Mouse (Mus musculus) lung, postnatal 0 days (tissue): ENCODE data around the gene Nudt2. TPM values are rescaled to one million over a fixed set of nuclear protein-coding genes. Genes with fewer than 3 reads are reported as not detected.
A peak's percentile ranks its signal among the peaks of the same experiment; 100 is the strongest.

Source experiments
- ATAC-seq: fragments of 200-750 bp; cut with Nextera tagmentation; 2 replicates; pipeline ENCODE4 v1.8.0; 2017; ENCODE audit warnings: moderate library complexity
- DNase-seq: peaks from one replicate; pipeline ENCODE4 v3.0.0-alpha.2; 2016; ENCODE audit warnings: low spot score
- H3K27ac ChIP-seq: fragments of 300-500 bp; sonication (generic); 2 replicates; pipeline ENCODE4 v1.5.1; 2014; ENCODE audit warnings: antibody characterized with exemption, mild to moderate bottlenecking, low read length, mixed read lengths
- H3K27me3 ChIP-seq: fragments of 300-500 bp; sonication (generic); replicated peaks from 2 replicates; pipeline ENCODE4 v1.6.1; 2014; ENCODE audit warnings: low read length, mixed read lengths; ENCODE audit not compliant: insufficient read depth
- H3K36me3 ChIP-seq: fragments of 300-500 bp; sonication (generic); 2 replicates; pipeline ENCODE4 v1.6.1; 2014; ENCODE audit warnings: low read length, mixed read lengths; ENCODE audit not compliant: insufficient read depth
- H3K4me1 ChIP-seq: fragments of 300-500 bp; sonication (generic); 2 replicates; pipeline ENCODE4 v1.6.1; 2014; ENCODE audit warnings: antibody characterized with exemption, low read depth, low read length, mixed read lengths; ENCODE audit not compliant: insufficient read depth
- H3K4me2 ChIP-seq: fragments of 300-500 bp; sonication (generic); replicated peaks from 2 replicates; pipeline ENCODE4 v1.6.1; 2014; ENCODE audit warnings: low read depth, mild to moderate bottlenecking, low read length, moderate library complexity, mixed read lengths
- H3K4me3 ChIP-seq: fragments of 300-500 bp; sonication (generic); 2 replicates; pipeline ENCODE4 v1.5.1; 2014; ENCODE audit warnings: low read depth, low read length
- H3K9ac ChIP-seq: fragments of 300-500 bp; sonication (generic); replicated peaks from 2 replicates; pipeline ENCODE4 v1.6.1; 2014; ENCODE audit warnings: low read depth, mild to moderate bottlenecking
- H3K9me3 ChIP-seq: fragments of 300-500 bp; sonication (generic); 2 replicates; pipeline ENCODE4 v1.6.1; 2016; ENCODE audit warnings: low read length, mixed read lengths
- CTCF ChIP-seq: IDR thresholded peaks from 2 replicates; pipeline ENCODE4 v1.5.1; 2016; ENCODE audit warnings: antibody characterized with exemption, mild to moderate bottlenecking
- EP300 ChIP-seq: IDR thresholded peaks from 2 replicates; pipeline ENCODE4 v1.6.1; 2016; ENCODE audit warnings: antibody characterized with exemption, mild to moderate bottlenecking, control low read depth
- WGBS: fragments of 180-500 bp; shearing (Covaris S2); extraction: QIAGEN DNeasy Blood & Tissue Kit; methylation state at CpG from one replicate; pipeline ENCODE4 v1.1.7; 2014; 5-methylcytosine and 5-hydroxymethylcytosine counted together
- polyA plus RNA-seq: library from polyadenylated mRNA; unstranded; fragments of >200 nt; fragmentation: Nextera tagmentation; extraction: Ambion mirVana; gene quantifications from 2 replicates; pipeline ENCODE4 v1.2.1, GENCODE M21; 2015

Nudt2 gene
- polyA plus RNA-seq, 1 experiment from 2014 or later, result 23.7 TPM

- peaks cover 6% of the 10 kb centered on the region for H3K27me3 ChIP-seq
- ATAC-seq, result no peak
Observed at GRCm38 (mm10) chr4:41504325-41504724, 39.4 kb downstream of the Nudt2 start.

GRCm38 (mm10) chr4:41505131-41505551 lies 40.2 kb downstream of the Nudt2 start:
- no peak for TF ChIP-seq EP300
- TF ChIP-seq CTCF, result peak; percentile 61
- Histone ChIP-seq H3K4me2 (no peak overlapping the region), H3K4me1 (peaks cover 9% of the 10 kb centered on the region; the same call in 1 of the 2 replicates), H3K4me3 (no peak overlapping the region), H3K27me3 (no peaks in the 10 kb centered on the region), H3K9ac (no peak overlapping the region), H3K9me3 (no peaks in the 10 kb centered on the region), H3K27ac (no peak overlapping the region), H3K36me3 (no peaks in the 10 kb centered on the region)
- 55% methylated on average over 11 of the region's 11 CpGs for whole genome bisulfite sequencing
- DNase-seq (no peak), ATAC-seq (no peak)

More at GRCm38 (mm10) chr4:41504325-41504724, 39.4 kb downstream of the Nudt2 start:
- Histone ChIP-seq H3K9me3 (no peaks in the 10 kb centered on the region), H3K4me2 (no peak overlapping the region), H3K36me3 (no peaks in the 10 kb centered on the region), H3K9ac (no peak overlapping the region), H3K27ac (no peak overlapping the region), H3K4me1 (peaks cover 9% of the 10 kb centered on the region; the same call in 1 of the 2 replicates), H3K4me3 (no peak overlapping the region)
- DNase-seq, result no peak
- no peak for TF ChIP-seq EP300
- TF ChIP-seq CTCF, result peak; percentile 45
- 66% methylated on average over 5 of the region's 5 CpGs for WGBS

- Histone ChIP-seq H3K9ac (no peak overlapping the region), H3K9me3 (no peaks in the 10 kb centered on the region), H3K4me3 (peak overlapping the region; percentile 43; the same call in 1 of the 2 replicates), H3K36me3 (no peaks in the 10 kb centered on the region), H3K27ac (no peak overlapping the region), H3K4me2 (peak overlapping the region; percentile 81; the same call in 1 of the 2 replicates), H3K27me3 (no peaks in the 10 kb centered on the region), H3K4me1 (peaks cover 9% of the 10 kb centered on the region; the same call in 1 of the 2 replicates)
- 13% methylated on average over 13 of the region's 13 CpGs for WGBS
- no peak for ATAC-seq
- DNase-seq, result peak; percentile 67
- no peak for TF ChIP-seq EP300
- TF ChIP-seq CTCF, result peak; percentile 76
Observed at GRCm38 (mm10) chr4:41506156-41506555, 41.2 kb downstream of the Nudt2 start.

GRCm38 (mm10) chr4:41506906-41507305 lies 42.0 kb downstream of the Nudt2 start:
- WGBS, result under 1% methylated on average over 29 of the region's 29 CpGs
- peak; percentile 55 for ATAC-seq
- H3K27me3 ChIP-seq, result no peaks in the 10 kb centered on the region
- no peak for TF ChIP-seq EP300
- peak; percentile 43 for TF ChIP-seq CTCF
- 0 out of 2 replicates have a peak overlapping the region, but pooled peaks have one; percentile 16 for H3K9ac ChIP-seq
- peak overlapping the region; percentile 81 for H3K4me2 ChIP-seq
- no peaks in the 10 kb centered on the region for H3K36me3 ChIP-seq
- peak overlapping the region; percentile 43 for H3K4me3 ChIP-seq
- H3K4me1 ChIP-seq, result peaks cover 9% of the 10 kb centered on the region; the same call in 1 of the 2 replicates
- H3K27ac ChIP-seq, result no peak overlapping the region
- H3K9me3 ChIP-seq, result no peaks in the 10 kb centered on the region
- DNase-seq, result peak; percentile 90

- no peak overlapping the region for H3K27ac ChIP-seq
Observed at GRCm38 (mm10) chr4:41507326-41507924, 42.5 kb downstream of the Nudt2 start.

GRCm38 (mm10) chr4:41507998-41508397 lies 43.0 kb downstream of the Nudt2 start:
- 48% methylated on average over 7 of the region's 7 CpGs for WGBS
- Histone ChIP-seq H3K27me3 (no peaks in the 10 kb centered on the region), H3K4me2 (no peak overlapping the region), H3K4me1 (peaks cover 4% of the 10 kb centered on the region; the same call in 1 of the 2 replicates), H3K9ac (no peak overlapping the region), H3K4me3 (no peak overlapping the region; the same call in 1 of the 2 replicates), H3K36me3 (no peaks in the 10 kb centered on the region), H3K9me3 (no peaks in the 10 kb centered on the region), H3K27ac (no peak overlapping the region)
- TF ChIP-seq CTCF (no peak), EP300 (no peak)
- ATAC-seq, result no peak
- no peak for DNase-seq

More at GRCm38 (mm10) chr4:41507326-41507924, 42.5 kb downstream of the Nudt2 start:
- no peaks in the 10 kb centered on the region for H3K27me3 ChIP-seq
- 9% methylated on average over 22 of the region's 22 CpGs for WGBS
- H3K4me3 ChIP-seq, result peak overlapping the region; percentile 43
- DNase-seq (no peak), ATAC-seq (no peak)
- no peak for TF ChIP-seq CTCF
- no peak for TF ChIP-seq EP300
- peaks cover 4% of the 10 kb centered on the region; the same call in 1 of the 2 replicates for H3K4me1 ChIP-seq
- H3K9ac ChIP-seq, result 0 out of 2 replicates have a peak overlapping the region, but pooled peaks have one; percentile 16
- peak overlapping the region; percentile 81 for H3K4me2 ChIP-seq
- H3K36me3 ChIP-seq, result no peaks in the 10 kb centered on the region
- H3K9me3 ChIP-seq, result no peaks in the 10 kb centered on the region
